Mouse (Mus musculus) intestine, postnatal 0 days (tissue): ENCODE measurements around the gene Nadsyn1. TPM values are rescaled to one million over a fixed set of nuclear protein-coding genes. Genes with fewer than 3 reads are reported as not detected.

Experiments
- ATAC-seq: fragments of 200-750 bp; cut with Nextera tagmentation; 2 replicates; pipeline ENCODE4 v1.8.0; 2017; ENCODE audit warnings: mild to moderate bottlenecking, moderate TSS enrichment, moderate library complexity
- H3K27ac ChIP-seq: fragments of 300-500 bp; sonication (generic); 2 replicates; pipeline ENCODE4 v1.5.1; 2014; ENCODE audit warnings: mild to moderate bottlenecking, low read depth, low read length, moderate library complexity
- H3K27me3 ChIP-seq: fragments of 300-500 bp; sonication (generic); replicated peaks from 2 replicates; pipeline ENCODE4 v1.6.1; 2014; ENCODE audit warnings: low read length, mixed read lengths; ENCODE audit not compliant: control insufficient read depth, insufficient read depth
- H3K36me3 ChIP-seq: fragments of 300-500 bp; sonication (generic); 2 replicates; pipeline ENCODE4 v1.6.1; 2014; ENCODE audit warnings: mild to moderate bottlenecking, moderate library complexity; ENCODE audit not compliant: control insufficient read depth, insufficient read depth
- H3K4me1 ChIP-seq: fragments of 300-500 bp; sonication (generic); replicated peaks from 2 replicates; pipeline ENCODE4 v1.6.1; 2014; ENCODE audit warnings: antibody characterized with exemption, low read length, mixed read lengths; ENCODE audit not compliant: control insufficient read depth, insufficient read depth
- H3K4me2 ChIP-seq: fragments of 300-500 bp; sonication (generic); replicated peaks from 2 replicates; pipeline ENCODE4 v1.6.1; 2014; ENCODE audit warnings: low read depth, mild to moderate bottlenecking, moderate library complexity
- H3K4me3 ChIP-seq: fragments of 300-500 bp; sonication (generic); 2 replicates; pipeline ENCODE4 v1.5.1; 2014; ENCODE audit warnings: low read depth, low read length
- H3K9ac ChIP-seq: fragments of 300-500 bp; sonication (generic); 2 replicates; pipeline ENCODE4 v1.6.1; 2014; ENCODE audit warnings: mild to moderate bottlenecking, low read depth, low read length
- H3K9me3 ChIP-seq: fragments of 300-500 bp; sonication (generic); 2 replicates; pipeline ENCODE4 v1.6.1; 2016; ENCODE audit warnings: mixed run types; ENCODE audit not compliant: control insufficient read depth
- CTCF ChIP-seq: sonication (generic); IDR thresholded peaks from 2 replicates; pipeline ENCODE4 v1.5.1; 2016; ENCODE audit warnings: low read depth, mild to moderate bottlenecking, control low read depth, antibody characterized with exemption, moderate library complexity
- WGBS: fragments of 180-500 bp; shearing (Covaris S2); extraction: QIAGEN DNeasy Blood & Tissue Kit; methylation state at CpG from one replicate; pipeline ENCODE4 v1.1.7; 2014; 5-methylcytosine and 5-hydroxymethylcytosine counted together
- polyA plus RNA-seq: library from polyadenylated mRNA; unstranded; fragments of >200 nt; fragmentation: Nextera tagmentation; extraction: Ambion mirVana; gene quantifications from 2 replicates; pipeline ENCODE4 v1.2.1, GENCODE M21; 2015

Nadsyn1 gene
- polyA plus RNA-seq, 1 experiment from 2014 or later = 24.8 TPM

- Histone ChIP-seq H3K4me3 (no peak overlapping the region), H3K27me3 (no peaks in the 10 kb centered on the region), H3K36me3 (peaks cover 84% of the 10 kb centered on the region), H3K9me3 (no peaks in the 10 kb centered on the region), H3K4me2 (no peak overlapping the region), H3K4me1 (no peaks in the 10 kb centered on the region), H3K27ac (no peak overlapping the region), H3K9ac (no peak overlapping the region)
- no peak for TF ChIP-seq CTCF
- WGBS = 91% methylated on average over 4 of the region's 4 CpGs
- no peak for ATAC-seq
These were observed 23.9 kb downstream of the Nadsyn1 start for GRCm38 (mm10) chr7:143798783-143799182.

GRCm38 (mm10) chr7:143793121-143793520 lies 29.5 kb downstream of the Nadsyn1 start:
- Histone ChIP-seq H3K9ac (no peak overlapping the region), H3K9me3 (no peaks in the 10 kb centered on the region), H3K27me3 (no peaks in the 10 kb centered on the region), H3K4me2 (no peak overlapping the region), H3K36me3 (peaks cover 31% of the 10 kb centered on the region), H3K4me3 (no peak overlapping the region), H3K27ac (0 out of 2 replicates have a peak overlapping the region, but pooled peaks have one; percentile 46), H3K4me1 (0 out of 2 replicates have a peak, but pooled peaks cover 4% of the 10 kb centered on the region)
- TF ChIP-seq CTCF = peak; percentile 90
- ATAC-seq = peak; percentile 87
- 51% methylated on average over 4 of the region's 4 CpGs for WGBS

GRCm38 (mm10) chr7:143792336-143792985 lies 30.2 kb downstream of the Nadsyn1 start:
- peak; percentile 39 for ATAC-seq
- Histone ChIP-seq H3K4me3 (no peak overlapping the region), H3K4me1 (0 out of 2 replicates have a peak, but pooled peaks cover 4% of the 10 kb centered on the region), H3K27ac (peak overlapping the region; percentile 46; the same call in 1 of the 2 replicates), H3K27me3 (no peaks in the 10 kb centered on the region), H3K36me3 (peaks cover 24% of the 10 kb centered on the region), H3K9me3 (no peaks in the 10 kb centered on the region), H3K4me2 (no peak overlapping the region), H3K9ac (no peak overlapping the region)
- WGBS = 37% methylated on average over 6 of the region's 6 CpGs
- TF ChIP-seq CTCF = no peak

GRCm38 (mm10) chr7:143783996-143784829 lies 38.4 kb downstream of the Nadsyn1 start, which contains the start of gene Mrgpre:
Mrgpre (minus strand) TSS chr7:143784500.
- no peaks in the 10 kb centered on the region for H3K36me3 ChIP-seq
- no peaks in the 10 kb centered on the region for H3K9me3 ChIP-seq
- peak within 1 kb of the TSS; percentile 35 for H3K4me3 ChIP-seq
- peak; percentile 82 for ATAC-seq
- H3K9ac ChIP-seq = peak within 1 kb of the TSS; percentile 32
- no peak for TF ChIP-seq CTCF
- H3K4me1 ChIP-seq = no peaks in the 10 kb centered on the region
- H3K27ac ChIP-seq = 0 out of 2 replicates have a peak within 1 kb of the TSS, but pooled peaks have one; percentile 2
- peak within 1 kb of the TSS; percentile 70 for H3K4me2 ChIP-seq
- 2% methylated on average over 21 of the region's 21 CpGs for WGBS
- H3K27me3 ChIP-seq = no peaks in the 10 kb centered on the region

GRCm38 (mm10) chr7:143783378-143783995 lies 39.2 kb downstream of the Nadsyn1 start:
- H3K27ac ChIP-seq = 0 out of 2 replicates have a peak overlapping the region, but pooled peaks have one; percentile 2
- peak overlapping the region; percentile 32 for H3K9ac ChIP-seq
- H3K4me3 ChIP-seq = peak overlapping the region; percentile 35
- peak; percentile 49 for ATAC-seq
- peak overlapping the region; percentile 70 for H3K4me2 ChIP-seq
- no peaks in the 10 kb centered on the region for H3K27me3 ChIP-seq
- WGBS = 17% methylated on average over 6 of the region's 6 CpGs
- TF ChIP-seq CTCF = no peak
- no peaks in the 10 kb centered on the region for H3K36me3 ChIP-seq
- H3K4me1 ChIP-seq = no peaks in the 10 kb centered on the region
- no peaks in the 10 kb centered on the region for H3K9me3 ChIP-seq

GRCm38 (mm10) chr7:143777375-143777774 lies 45.3 kb downstream of the Nadsyn1 start:
- H3K4me1 ChIP-seq = no peaks in the 10 kb centered on the region
- H3K4me2 ChIP-seq = no peak overlapping the region
- TF ChIP-seq CTCF = no peak
- H3K27me3 ChIP-seq = no peaks in the 10 kb centered on the region
- H3K9ac ChIP-seq = no peak overlapping the region
- ATAC-seq = no peak
- H3K36me3 ChIP-seq = no peaks in the 10 kb centered on the region
- WGBS = 20% methylated on average over 2 of the region's 2 CpGs
- no peak overlapping the region for H3K4me3 ChIP-seq
- no peak overlapping the region for H3K27ac ChIP-seq
- H3K9me3 ChIP-seq = no peaks in the 10 kb centered on the region
